Mouse (Mus musculus) heart, postnatal 0 days (tissue): Measurements from ENCODE around the gene Rph3al. TPM values are rescaled to one million over a fixed set of nuclear protein-coding genes. Genes with fewer than 3 reads are reported as not detected.

ENCODE experiments used
- ATAC-seq: fragments of 200-750 bp; cut with Nextera tagmentation; 2 replicates; pipeline ENCODE4 v1.8.0; 2017; ENCODE audit warnings: low read depth, moderate number of reproducible peaks, moderate library complexity; ENCODE audit not compliant: insufficient read depth
- DNase-seq: peaks from one replicate; pipeline ENCODE4 v3.0.0-alpha.2; 2016; ENCODE audit warnings: low spot score
- H3K27ac ChIP-seq: fragments of 300-500 bp; sonication (generic); 2 replicates; pipeline ENCODE4 v1.5.1; 2014; ENCODE audit warnings: low read depth, mild to moderate bottlenecking
- H3K27me3 ChIP-seq: fragments of 300-500 bp; sonication (generic); 2 replicates; pipeline ENCODE4 v1.6.1; 2014; ENCODE audit warnings: low read length, mixed read lengths; ENCODE audit not compliant: control insufficient read depth, insufficient read depth
- H3K36me3 ChIP-seq: fragments of 300-500 bp; sonication (generic); replicated peaks from 2 replicates; pipeline ENCODE4 v1.6.1; 2014; ENCODE audit warnings: low read length, mixed read lengths; ENCODE audit not compliant: control insufficient read depth, insufficient read depth
- H3K4me1 ChIP-seq: fragments of 300-500 bp; sonication (generic); 2 replicates; pipeline ENCODE4 v1.6.1; 2014; ENCODE audit warnings: antibody characterized with exemption; ENCODE audit not compliant: control insufficient read depth, insufficient read depth
- H3K4me2 ChIP-seq: fragments of 300-500 bp; sonication (generic); 2 replicates; pipeline ENCODE4 v1.6.1; 2014; ENCODE audit warnings: low read depth, mild to moderate bottlenecking, low read length, moderate library complexity
- H3K4me3 ChIP-seq: fragments of 300-500 bp; sonication (generic); 2 replicates; pipeline ENCODE4 v1.5.1; 2014; ENCODE audit warnings: low read depth, low read length
- H3K9ac ChIP-seq: fragments of 300-500 bp; sonication (generic); replicated peaks from 2 replicates; pipeline ENCODE4 v1.6.1; 2014; ENCODE audit warnings: low read depth, low read length, mixed read lengths
- H3K9me3 ChIP-seq: fragments of 300-500 bp; sonication (generic); replicated peaks from 2 replicates; pipeline ENCODE4 v1.6.1; 2016; ENCODE audit warnings: low read length; ENCODE audit not compliant: control insufficient read depth
- CTCF ChIP-seq: IDR thresholded peaks from 2 replicates; pipeline ENCODE4 v1.5.1; 2016; ENCODE audit warnings: antibody characterized with exemption, control low read depth, low read depth
- EP300 ChIP-seq: IDR thresholded peaks from 2 replicates; pipeline ENCODE4 v1.6.1; 2016; ENCODE audit warnings: antibody characterized with exemption, low read depth
- WGBS: fragments of 180-500 bp; shearing (Covaris S2); extraction: QIAGEN DNeasy Blood & Tissue Kit; methylation state at CpG from one replicate; pipeline ENCODE4 v1.1.7; 2014; 5-methylcytosine and 5-hydroxymethylcytosine counted together
- polyA plus RNA-seq: library from polyadenylated mRNA; unstranded; fragments of >200 nt; fragmentation: Nextera tagmentation; extraction: Ambion mirVana; gene quantifications from 2 replicates; pipeline ENCODE4 v1.2.1, GENCODE M21; 2015
- total RNA-seq: library from RNA; depleted of rRNA; stranded (reverse); fragments of >200 nt; gene quantifications from 2 replicates; pipeline ENCODE4 v1.2.3, GENCODE M21; 2014; ENCODE audit warnings: low replicate concordance

The Rph3al gene
- total and polyA plus RNA-seq, 2 experiments from 2014 or later, result 15.5 to 15.6 TPM

DNA sequence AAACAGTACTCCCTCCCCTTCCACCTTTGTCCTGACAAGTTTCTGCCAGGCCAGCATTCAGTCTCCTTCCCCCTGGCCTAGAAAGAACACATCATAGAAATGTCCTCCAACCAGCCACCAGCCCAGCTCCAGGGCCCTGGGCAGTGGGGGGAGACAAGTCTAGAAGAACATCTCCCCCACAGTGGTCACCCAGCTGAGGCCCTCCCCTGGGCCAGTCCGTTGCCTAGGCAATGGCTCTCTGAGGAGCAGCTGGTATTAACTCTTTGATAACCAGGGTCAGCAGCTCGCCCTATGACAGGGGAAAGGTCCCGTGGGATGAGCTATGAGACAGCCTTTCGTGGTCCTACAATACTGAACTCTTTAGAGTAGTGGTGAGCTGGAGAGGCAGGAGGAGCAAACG is 33.7 kb downstream of the Rph3al start:
- no peak for TF ChIP-seq EP300
- TF ChIP-seq CTCF, result no peak
- no peak overlapping the region for H3K4me3 ChIP-seq
- no peak overlapping the region for H3K27ac ChIP-seq
- DNase-seq (no peak), ATAC-seq (no peak)
- no peak overlapping the region for H3K4me2 ChIP-seq
- H3K27me3 ChIP-seq, result no peaks in the 10 kb centered on the region
- 62% methylated on average over 5 of the region's 5 CpGs for WGBS
- H3K9ac ChIP-seq, result no peak overlapping the region
- no peaks in the 10 kb centered on the region; the same call in 1 of the 2 replicates for H3K36me3 ChIP-seq
- H3K4me1 ChIP-seq, result no peaks in the 10 kb centered on the region
- no peaks in the 10 kb centered on the region for H3K9me3 ChIP-seq

DNA sequence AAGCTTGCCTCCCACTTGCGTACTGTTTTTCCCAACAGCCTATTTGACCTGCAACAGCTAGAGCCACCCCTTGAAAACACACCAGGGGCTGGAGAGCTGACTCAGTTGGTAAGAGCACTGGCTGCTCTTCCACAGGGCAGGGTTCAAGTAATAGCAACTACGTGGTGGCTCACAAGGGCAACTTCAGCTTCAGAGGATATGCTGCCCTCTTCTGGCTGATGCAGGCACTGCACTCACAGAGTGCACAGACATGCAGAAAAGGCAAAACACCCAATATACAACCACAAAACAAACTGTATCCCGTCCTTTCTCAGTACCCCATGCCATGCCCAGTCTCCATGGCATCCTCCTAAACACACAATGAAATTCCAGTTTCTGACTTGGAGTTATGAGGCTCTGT is 34.7 kb downstream of the Rph3al start:
- Histone ChIP-seq H3K4me3 (no peak overlapping the region), H3K4me2 (no peak overlapping the region), H3K4me1 (no peaks in the 10 kb centered on the region), H3K36me3 (no peaks in the 10 kb centered on the region; the same call in 1 of the 2 replicates), H3K27ac (no peak overlapping the region), H3K9ac (no peak overlapping the region), H3K9me3 (no peaks in the 10 kb centered on the region), H3K27me3 (no peaks in the 10 kb centered on the region)
- no peak for TF ChIP-seq EP300
- TF ChIP-seq CTCF, result peak; percentile 54
- WGBS, result 83% methylated on average over 3 of the region's 3 CpGs
- no peak for DNase-seq
- ATAC-seq, result no peak

DNA sequence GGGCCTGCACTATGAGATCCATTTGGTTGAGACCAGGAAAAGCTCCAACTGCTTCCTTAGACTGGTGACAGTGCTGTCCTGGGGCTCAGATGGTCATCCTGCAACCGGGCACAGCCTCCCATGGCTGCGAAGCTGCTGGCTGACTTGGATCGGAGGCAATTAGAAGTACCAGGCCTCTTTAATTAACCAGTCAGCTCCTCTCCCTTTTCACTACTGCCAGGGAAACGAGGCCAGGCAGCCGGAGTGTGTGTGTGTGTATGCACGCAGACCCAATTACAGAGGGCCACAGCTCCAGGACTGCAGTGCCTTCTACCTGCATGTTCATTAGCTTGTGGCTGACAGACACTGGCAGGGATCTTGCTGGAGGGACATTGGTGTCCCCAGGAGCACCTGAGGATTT is 36.9 kb downstream of the Rph3al start:
- no peak for DNase-seq
- H3K4me1 ChIP-seq, result no peaks in the 10 kb centered on the region
- H3K27me3 ChIP-seq, result no peaks in the 10 kb centered on the region
- no peak overlapping the region for H3K4me2 ChIP-seq
- TF ChIP-seq EP300, result no peak
- no peak for TF ChIP-seq CTCF
- no peaks in the 10 kb centered on the region for H3K9me3 ChIP-seq
- H3K9ac ChIP-seq, result no peak overlapping the region
- no peaks in the 10 kb centered on the region for H3K36me3 ChIP-seq
- no peak for ATAC-seq
- 81% methylated on average over 6 of the region's 6 CpGs for WGBS
- H3K27ac ChIP-seq, result no peak overlapping the region
- H3K4me3 ChIP-seq, result no peak overlapping the region

DNA sequence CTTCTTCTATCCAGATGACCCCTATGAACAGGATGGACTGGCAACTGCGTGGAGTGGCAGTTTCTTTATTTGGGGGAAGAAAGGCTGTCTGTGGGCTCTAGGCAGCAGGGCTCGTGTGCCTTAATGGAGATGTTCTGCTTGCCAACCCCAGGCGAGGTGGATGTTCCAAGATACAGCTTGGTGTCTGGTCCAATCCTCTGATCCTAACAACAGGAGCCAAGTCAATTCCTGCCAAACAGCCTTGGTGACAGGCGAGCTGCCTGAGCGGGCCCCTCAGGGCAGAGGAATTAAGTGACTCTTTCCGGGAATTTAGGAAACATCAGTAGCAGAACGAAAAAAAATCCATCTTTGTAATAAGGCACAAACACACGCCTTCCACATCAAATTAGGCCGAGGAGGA is 38.6 kb downstream of the Rph3al start:
- no peak for TF ChIP-seq EP300
- no peak for TF ChIP-seq CTCF
- Histone ChIP-seq H3K9me3 (no peaks in the 10 kb centered on the region), H3K4me1 (no peaks in the 10 kb centered on the region), H3K4me3 (no peak overlapping the region), H3K27me3 (no peaks in the 10 kb centered on the region), H3K9ac (no peak overlapping the region), H3K4me2 (no peak overlapping the region), H3K27ac (no peak overlapping the region), H3K36me3 (no peaks in the 10 kb centered on the region)
- DNase-seq (no peak), ATAC-seq (no peak)
- WGBS, result 76% methylated on average over 9 of the region's 9 CpGs

DNA sequence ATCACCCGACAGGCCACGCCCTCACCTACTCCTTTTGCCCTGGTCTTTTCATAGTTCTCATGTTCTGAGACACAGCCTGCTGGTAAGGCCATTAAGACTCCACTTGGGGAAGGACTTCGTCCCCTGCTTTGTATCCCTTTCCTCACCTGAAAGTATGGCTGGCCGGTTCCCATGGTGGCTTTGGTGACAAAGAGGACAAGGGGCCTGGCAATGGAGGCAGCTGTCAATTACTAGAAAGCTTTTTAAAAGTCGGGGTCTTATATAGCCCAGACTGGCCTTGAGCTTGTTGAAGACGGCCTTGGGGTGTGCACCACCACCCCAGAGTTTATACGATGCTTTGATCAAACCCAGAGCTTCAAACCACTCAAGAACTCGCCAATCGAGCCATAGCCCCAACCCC is 39.7 kb downstream of the Rph3al start:
- no peak overlapping the region for H3K9ac ChIP-seq
- DNase-seq (no peak), ATAC-seq (no peak)
- H3K4me3 ChIP-seq, result no peak overlapping the region
- no peaks in the 10 kb centered on the region for H3K27me3 ChIP-seq
- no peak overlapping the region for H3K4me2 ChIP-seq
- no peaks in the 10 kb centered on the region for H3K4me1 ChIP-seq
- H3K9me3 ChIP-seq, result no peaks in the 10 kb centered on the region
- no peaks in the 10 kb centered on the region for H3K36me3 ChIP-seq
- no peak for TF ChIP-seq EP300
- no peak for TF ChIP-seq CTCF
- H3K27ac ChIP-seq, result no peak overlapping the region
- WGBS, result 92% methylated on average over 9 of the region's 9 CpGs

DNA sequence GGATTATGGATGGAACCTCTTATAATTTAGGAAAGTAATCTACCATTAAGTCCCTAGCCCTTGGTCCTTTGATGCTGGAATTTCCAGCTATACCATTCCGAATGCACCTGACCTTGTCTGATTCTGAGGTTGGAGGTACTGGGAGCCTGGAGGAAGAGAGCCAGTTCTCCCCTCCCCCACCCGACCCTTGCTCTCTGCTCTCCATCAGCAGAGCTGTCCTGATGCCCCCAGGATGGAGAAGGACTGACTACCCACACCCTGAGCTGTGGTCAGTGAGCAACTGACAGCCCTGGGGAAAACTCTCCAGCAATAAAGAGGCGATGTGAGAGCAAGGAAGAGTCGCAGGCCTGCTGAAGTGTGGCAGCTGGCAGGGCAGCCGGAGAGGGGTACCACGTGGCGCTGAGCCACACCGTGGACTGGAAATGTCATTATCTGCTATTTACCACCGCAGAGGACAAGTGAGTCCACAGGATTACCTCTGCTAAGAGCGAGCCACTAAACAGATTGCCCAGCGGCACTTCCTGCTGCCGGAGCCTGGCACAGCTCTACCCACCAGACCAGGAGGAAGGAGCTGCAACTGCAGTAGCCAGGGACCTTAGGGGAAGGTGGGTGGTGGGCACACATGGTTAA is 43.3 kb downstream of the Rph3al start:
- TF ChIP-seq CTCF, result no peak
- no peak for TF ChIP-seq EP300
- Histone ChIP-seq H3K36me3 (no peaks in the 10 kb centered on the region), H3K4me1 (no peaks in the 10 kb centered on the region), H3K4me2 (no peak overlapping the region), H3K4me3 (no peak overlapping the region), H3K9me3 (no peaks in the 10 kb centered on the region), H3K27me3 (no peaks in the 10 kb centered on the region), H3K27ac (no peak overlapping the region), H3K9ac (no peak overlapping the region)
- 72% methylated on average over 12 of the region's 12 CpGs for WGBS
- no peak for DNase-seq
- no peak for ATAC-seq
